Mouse (Mus musculus) gastrocnemius, postnatal 14 days (tissue): ENCODE data around the gene Krtap5-3. TPM values are rescaled to one million over a fixed set of nuclear protein-coding genes. Genes with fewer than 3 reads are reported as not detected.

ENCODE experiments used
- DNase-seq: peaks from one replicate; pipeline ENCODE4 v3.0.0; 2021; ENCODE audit warnings: mixed read lengths
- intact Hi-C: fragments of 180-260 bp; cut with DNase I; formaldehyde crosslinking; loops from one replicate; pipeline ENCODE4 v1.15.1; 2025; ENCODE audit warnings: low total_unique reads
- total RNA-seq, 2 experiments: library from RNA; stranded (reverse); gene quantifications; 2 replicates each; pipeline ENCODE4 v1.2.3; 2021

Krtap5-3 gene
- total RNA-seq, 2 experiments from 2014 or later: not detected

- intact Hi-C loops: loop anchor here (5.0 kb wide), 1 partner anchor 103 kb away; no protein-coding TSS in a partner anchor
- no peak for DNase-seq
These were observed 48.7 kb downstream of the Krtap5-3 start for GRCm38 (mm10) chr7:142249824-142250223.

Other genes starting within 250 kb of the Krtap5-3 start
- gene Mob2, start 140.3 kb upstream of the Krtap5-3 start, total RNA-seq: 10 to 100 TPM; 26.6 to 32.0 TPM
- gene Dusp8, start 105.5 kb upstream of the Krtap5-3 start, total RNA-seq: 10 to 100 TPM; 16.5 to 24.6 TPM
- not detected for gene Gm45618, start 80.6 kb upstream of the Krtap5-3 start, total RNA-seq
- not detected for gene Gm39115, start 65.3 kb upstream of the Krtap5-3 start, total RNA-seq
- not detected for gene Gm45337, start 56.8 kb upstream of the Krtap5-3 start, total RNA-seq
- not detected for gene Gm29735, start 44.3 kb upstream of the Krtap5-3 start, total RNA-seq
- gene Gm4553, start 35.6 kb upstream of the Krtap5-3 start, total RNA-seq: not detected
- gene Krtap5-2, start 25.4 kb upstream of the Krtap5-3 start, total RNA-seq: not detected
- gene Gm10153, start 11.0 kb upstream of the Krtap5-3 start, total RNA-seq: not detected
- not detected for gene Gm7579, start 10.5 kb downstream of the Krtap5-3 start, total RNA-seq
- not detected for gene Krtap5-5, start 28.6 kb downstream of the Krtap5-3 start, total RNA-seq
- not detected for gene Gm40460, start 39.7 kb downstream of the Krtap5-3 start, total RNA-seq
- not detected for gene Gm2431, start 57.0 kb downstream of the Krtap5-3 start, total RNA-seq
- gene Gm4559, start 73.0 kb downstream of the Krtap5-3 start, total RNA-seq: not detected
- not detected for gene Krtap5-1, start 95.8 kb downstream of the Krtap5-3 start, total RNA-seq
- not detected for gene Krtap5-4, start 102.2 kb downstream of the Krtap5-3 start, total RNA-seq
- 1 to 10 TPM; 6.7 to 8.4 TPM for gene Ifitm10, start 172.4 kb downstream of the Krtap5-3 start, total RNA-seq
- 1 to 10 TPM; 1.0 to 4.1 TPM for gene Gm49369, start 181.3 kb downstream of the Krtap5-3 start, total RNA-seq
- 100 to 1,000 TPM; 268 to 284 TPM for gene Ctsd, start 186.7 kb downstream of the Krtap5-3 start, total RNA-seq
- not detected for gene Syt8, start 233.5 kb downstream of the Krtap5-3 start, total RNA-seq
- gene Tnni2, start 240.4 kb downstream of the Krtap5-3 start, total RNA-seq: over 10,000 TPM; 14,029 to 14,677 TPM